Mouse (Mus musculus): ENCODE data around the gene Zfp617.
"Not testable (repeated sequence)": the region's sequence is repeated elsewhere in the genome, so short reads cannot be mapped to it uniquely, and the experiment has no call there.

The Zfp617 gene

DNA sequence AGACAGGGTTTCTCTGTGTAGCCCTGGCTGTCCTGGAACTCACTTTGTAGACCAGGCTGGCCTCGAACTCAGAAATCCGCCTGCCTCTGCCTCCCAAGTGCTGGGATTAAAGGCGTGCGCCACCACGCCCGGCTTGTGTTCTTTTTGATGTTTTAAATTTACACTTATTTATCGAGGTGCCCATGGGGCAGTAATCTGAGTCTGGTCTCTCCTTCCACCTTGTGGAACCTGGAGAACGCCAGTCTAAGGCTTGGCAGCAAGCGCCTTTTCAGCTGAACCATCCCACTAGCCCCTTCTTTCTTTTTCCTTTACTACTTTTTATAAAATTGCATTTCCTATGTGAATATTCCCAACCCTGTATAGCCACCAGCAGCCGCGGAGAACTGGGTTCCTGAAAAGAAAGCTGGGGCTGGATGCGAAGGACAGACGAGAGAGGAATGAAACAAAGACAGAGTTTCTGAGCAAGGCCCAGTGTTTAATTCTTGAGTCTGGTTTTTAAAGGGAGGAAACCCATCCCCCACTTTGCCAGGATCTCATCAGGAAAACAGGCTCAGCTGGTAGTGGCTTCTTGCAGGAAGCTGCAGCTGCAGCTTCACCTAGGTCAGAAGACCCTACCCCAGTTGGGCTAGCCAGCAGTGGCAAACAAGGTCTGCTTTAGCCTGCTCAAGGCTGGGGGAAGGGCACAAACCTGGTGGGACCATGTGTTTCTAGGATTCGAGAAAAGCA, 43.2 kb downstream of the Zfp617 start:
- ATAC-seq (ENCODE audit: insufficient number of reproducible peaks, low FRiP score, low TSS enrichment): no peak

DNA sequence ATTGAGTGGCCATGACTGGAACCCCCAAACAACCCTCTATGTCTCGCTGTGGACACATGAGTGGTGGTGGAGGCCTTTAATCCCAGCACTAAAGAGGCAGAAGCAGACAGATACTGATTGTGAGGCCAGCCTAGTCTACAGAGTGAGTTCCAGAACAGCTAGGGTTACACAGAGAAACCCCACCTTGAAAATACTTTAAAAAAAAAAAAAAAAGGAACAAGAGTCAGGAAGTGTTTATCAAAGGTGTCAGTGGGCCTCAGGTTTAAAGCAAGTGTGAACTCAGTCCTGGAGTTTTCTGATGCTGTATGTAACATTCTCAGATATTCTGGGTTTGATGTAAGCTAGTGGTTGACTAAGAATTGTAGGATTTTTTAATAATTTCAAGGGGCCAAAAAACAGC, 44.1 kb downstream of the Zfp617 start:
- ATAC-seq (ENCODE audit: insufficient number of reproducible peaks, low FRiP score, low TSS enrichment): no peak

DNA sequence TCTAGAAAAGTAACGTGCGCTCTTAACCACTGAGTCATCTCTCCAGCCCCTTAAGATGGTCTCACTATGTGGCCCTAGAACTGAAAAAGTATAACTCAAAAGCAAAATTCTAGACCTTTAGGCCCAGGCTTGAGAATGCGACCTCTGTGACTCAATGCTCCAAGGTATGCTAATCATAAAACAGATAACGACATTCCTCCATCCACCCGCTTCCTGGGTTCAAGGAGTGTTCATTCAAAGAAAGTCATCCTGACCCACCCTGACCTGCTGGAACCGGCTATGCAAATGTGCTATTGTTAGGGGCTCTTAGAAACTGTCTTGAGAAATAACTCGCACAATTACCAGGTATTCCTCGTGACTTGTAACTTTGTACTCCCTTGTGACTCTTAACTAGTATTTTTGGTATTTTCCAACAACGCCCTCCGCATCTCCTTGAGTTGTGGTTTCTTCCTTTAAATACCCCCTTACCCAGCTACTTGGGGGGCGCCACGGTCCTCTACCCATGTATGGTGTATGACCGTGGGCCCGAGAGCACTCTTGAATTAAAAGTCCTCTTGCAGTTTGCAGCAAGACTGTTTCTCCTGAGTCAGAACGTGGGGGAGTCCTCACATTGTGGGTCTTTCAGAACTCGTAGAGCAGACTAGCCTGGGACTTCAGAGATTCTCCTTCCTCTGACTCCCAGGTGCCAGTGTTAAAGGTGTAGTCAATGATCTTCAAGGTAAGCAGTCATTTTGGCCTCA, 44.7 kb downstream of the Zfp617 start:
- ATAC-seq (ENCODE audit: insufficient number of reproducible peaks, low FRiP score, low TSS enrichment): not testable (repeated sequence)

DNA sequence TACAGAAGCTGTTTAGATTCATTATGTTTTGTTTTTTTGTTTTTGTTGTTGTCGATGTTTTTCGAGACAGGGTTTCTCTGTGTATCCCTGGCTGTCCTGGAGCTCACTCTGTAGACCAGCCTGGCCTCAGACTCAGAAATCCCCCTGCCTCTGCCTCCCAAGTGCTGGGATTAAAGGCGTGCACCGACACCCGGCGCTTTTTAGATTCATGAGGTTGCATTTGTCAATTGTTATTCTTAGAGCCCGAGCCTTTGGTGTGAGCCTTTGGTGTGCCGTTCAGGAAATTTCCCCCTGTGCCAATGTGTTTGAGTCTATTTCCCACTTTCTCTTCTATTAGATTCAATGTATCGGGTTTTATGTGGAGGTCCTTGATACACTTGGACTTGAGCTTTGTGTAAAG, 46.2 kb downstream of the Zfp617 start:
- ATAC-seq (ENCODE audit: insufficient number of reproducible peaks, low FRiP score, low TSS enrichment): no peak

DNA sequence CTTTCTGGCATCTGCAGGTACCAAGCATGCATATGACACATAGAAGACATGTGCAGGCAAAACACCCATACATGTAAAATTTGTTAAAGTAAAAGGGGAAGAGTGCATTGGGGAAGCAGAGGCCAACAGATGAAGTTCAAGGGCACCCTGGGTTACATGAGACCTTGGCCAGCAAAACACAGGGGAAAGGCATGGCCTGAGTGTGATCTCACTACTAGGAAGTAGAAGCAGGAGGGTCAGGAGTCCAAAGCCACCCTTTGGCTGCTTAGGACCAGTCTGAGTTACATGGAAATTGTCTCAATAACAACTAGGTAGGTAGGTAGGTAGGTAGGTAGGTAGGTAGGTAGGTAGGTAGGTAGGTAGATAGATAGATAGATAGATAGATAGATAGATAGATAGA, 52.0 kb downstream of the Zfp617 start:
- ATAC-seq (ENCODE audit: insufficient number of reproducible peaks, low FRiP score, low TSS enrichment): no peak

DNA sequence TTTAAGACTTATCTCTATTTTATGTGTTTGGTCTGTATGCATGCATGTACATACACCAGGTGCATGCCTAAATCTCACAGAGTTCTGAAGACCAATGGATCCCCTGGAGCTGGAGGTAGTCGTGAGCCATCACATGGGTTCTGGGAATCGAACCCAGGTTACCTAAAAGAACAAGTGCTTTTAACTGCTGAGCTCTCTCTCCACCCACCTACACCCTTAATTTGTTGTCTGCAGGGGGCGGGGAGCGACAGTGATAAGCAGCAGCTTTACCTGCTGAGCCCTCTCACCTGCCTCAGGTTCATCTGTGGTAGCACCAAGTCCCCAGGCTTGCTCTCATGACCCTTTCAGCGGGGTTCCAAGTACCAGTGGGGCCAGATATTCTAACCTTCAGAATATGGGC, 53.4 kb downstream of the Zfp617 start:
- no peak for ATAC-seq (ENCODE audit: insufficient number of reproducible peaks, low FRiP score, low TSS enrichment)

DNA sequence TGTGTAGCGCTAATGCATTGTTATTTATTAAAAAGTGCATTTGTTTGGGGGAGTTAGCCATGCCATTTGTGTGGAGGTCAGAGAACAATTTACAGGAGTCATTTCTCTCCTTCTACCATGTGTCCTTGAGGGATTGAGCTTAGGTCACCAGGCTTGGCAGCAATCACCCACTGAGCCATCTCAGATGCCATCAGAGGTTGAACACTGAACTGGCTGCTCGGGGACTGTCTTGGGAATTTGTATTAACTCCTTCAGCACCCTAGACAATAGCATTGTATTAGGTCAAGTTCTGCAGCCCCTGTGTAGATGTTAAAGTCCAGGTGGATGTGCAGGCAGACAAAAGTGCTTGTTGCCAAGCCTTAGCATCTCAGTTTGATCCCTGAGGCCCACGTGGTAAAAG, 55.6 kb downstream of the Zfp617 start:
- no peak for ATAC-seq (ENCODE audit: insufficient number of reproducible peaks, low FRiP score, low TSS enrichment)

DNA sequence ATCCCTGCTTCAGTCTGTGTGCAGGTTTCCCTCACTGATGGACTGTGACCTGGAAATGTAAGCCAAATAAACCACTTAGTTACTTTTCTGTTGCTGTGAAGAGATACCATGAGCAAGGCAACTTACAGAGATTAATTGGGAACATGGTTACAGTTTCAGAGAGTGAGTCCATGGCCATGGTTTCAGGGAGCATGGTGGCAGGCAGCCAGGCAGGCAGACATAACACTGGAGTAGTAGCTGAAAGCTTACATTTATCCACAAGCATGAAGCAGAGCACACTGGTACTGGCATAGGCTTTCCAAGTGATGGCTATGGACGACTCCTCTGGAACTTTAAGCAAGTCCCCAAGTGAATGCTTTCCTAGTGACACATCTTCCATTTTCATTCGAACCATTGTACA, 56.7 kb downstream of the Zfp617 start:
- ATAC-seq (ENCODE audit: insufficient number of reproducible peaks, low FRiP score, low TSS enrichment): no peak

DNA sequence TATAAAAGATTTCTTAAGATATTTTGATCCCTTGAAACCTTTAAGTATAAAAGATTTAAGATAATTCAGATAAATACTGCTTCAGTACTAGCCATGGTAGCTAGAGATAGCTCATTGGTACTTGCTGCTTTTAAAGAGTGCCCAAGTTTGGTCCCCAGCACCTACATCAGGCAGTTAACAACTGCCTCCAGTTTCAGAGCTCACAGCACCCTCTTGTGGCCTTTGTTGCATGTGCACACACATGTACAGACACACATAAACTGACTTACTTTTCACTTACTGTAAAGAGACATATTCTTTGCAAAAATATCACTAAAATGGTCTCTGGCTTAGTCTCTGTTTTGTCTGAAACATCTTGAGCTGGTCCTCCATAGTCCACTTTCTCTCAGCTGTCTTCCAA, 58.0 kb downstream of the Zfp617 start:
- ATAC-seq (ENCODE audit: insufficient number of reproducible peaks, low FRiP score, low TSS enrichment): no peak

DNA sequence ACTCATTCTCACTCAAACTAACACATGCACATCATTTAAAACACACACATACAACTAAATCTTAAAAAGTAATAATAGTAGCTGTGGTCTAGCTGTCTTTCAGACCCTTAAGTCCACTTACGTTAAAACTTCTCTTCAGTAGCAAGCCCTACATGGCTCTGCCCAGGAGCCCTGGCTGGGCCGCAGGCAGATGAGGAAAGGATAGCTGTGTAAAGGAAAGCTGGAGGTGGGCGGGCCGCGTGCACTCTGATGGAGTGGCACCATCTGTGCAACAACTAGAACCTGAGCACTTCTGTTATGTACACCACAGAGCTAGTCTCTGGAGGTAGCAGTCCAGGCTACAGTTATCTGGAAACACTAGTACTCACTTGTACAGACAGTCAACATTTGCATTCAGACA, 58.8 kb downstream of the Zfp617 start:
- no peak for ATAC-seq (ENCODE audit: insufficient number of reproducible peaks, low FRiP score, low TSS enrichment)

DNA sequence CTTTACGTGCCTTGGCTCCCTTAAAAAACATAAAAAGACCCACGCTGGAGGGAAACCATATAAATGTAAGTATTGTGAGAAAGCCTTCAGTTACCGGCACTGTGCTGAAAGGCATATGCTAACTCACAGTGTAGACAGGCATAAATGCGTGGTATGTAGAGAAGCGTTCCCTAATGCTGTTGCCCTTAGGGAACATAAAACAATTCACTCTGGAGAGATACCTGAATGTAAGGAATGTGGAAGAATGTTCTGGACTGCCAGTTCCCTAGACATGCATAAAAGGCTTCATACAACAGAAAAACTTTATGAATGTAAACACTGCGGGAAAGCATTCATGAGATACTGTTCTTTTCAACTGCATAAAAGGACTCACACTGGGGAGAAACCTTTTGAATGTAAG, 59.7 kb downstream of the Zfp617 start:
- no peak for ATAC-seq (ENCODE audit: insufficient number of reproducible peaks, low FRiP score, low TSS enrichment)

DNA sequence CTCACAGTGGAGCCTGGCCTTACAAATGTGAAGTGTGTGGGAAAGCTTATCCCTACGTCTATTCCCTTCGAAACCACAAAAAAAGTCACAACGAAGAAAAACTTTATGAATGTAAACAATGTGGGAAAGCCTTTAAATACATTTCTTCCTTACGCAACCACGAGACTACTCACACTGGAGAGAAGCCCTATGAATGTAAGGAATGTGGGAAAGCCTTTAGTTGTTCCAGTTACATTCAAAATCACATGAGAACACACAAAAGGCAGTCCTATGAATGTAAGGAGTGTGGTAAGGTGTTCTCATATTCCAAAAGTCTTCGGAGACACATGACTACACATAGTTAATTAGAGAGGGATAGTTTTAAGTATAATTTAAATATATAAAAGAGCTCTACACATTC, 60.2 kb downstream of the Zfp617 start:
- ATAC-seq (ENCODE audit: insufficient number of reproducible peaks, low FRiP score, low TSS enrichment): no peak

DNA sequence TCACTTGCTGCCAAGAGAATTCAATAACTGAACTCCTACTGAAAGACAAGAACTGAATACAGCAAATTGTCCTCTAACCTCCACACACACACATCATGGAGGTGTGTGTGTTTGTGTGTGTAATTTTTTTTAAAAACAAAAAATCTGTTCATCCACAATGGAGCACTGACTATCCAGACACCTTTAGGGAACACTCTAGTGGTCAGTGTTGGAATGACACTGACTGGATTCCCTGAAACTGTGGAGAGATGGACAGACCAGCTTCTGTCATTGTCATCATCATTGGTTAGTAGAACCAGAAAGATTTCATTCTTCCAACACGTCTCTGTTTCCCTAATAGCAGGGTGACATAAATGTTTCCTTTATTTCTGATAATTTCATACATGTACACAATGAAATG, 63.5 kb downstream of the Zfp617 start:
- ATAC-seq (ENCODE audit: insufficient number of reproducible peaks, low FRiP score, low TSS enrichment): peak; percentile 49; the same call in 1 of the 2 replicates

DNA sequence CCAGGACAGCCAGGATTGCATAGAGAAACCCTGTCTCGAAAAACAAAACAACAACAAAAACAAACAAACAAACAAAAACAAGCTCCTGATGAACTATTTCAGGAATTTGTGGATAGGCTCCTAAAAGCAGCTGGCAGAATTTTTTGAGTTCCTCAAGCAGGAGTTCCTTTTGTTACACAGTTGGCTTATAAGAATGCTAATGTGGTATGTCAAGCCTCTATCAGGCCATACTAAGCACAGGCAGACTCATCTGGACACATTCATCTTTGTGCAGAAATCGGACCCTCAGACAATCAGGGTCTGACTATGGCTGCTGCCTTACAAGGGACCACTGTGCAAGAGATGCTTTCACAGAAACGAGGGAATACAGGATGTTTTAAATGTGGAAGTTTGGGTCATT, 65.8 kb downstream of the Zfp617 start:
- no peak for ATAC-seq (ENCODE audit: insufficient number of reproducible peaks, low FRiP score, low TSS enrichment)

DNA sequence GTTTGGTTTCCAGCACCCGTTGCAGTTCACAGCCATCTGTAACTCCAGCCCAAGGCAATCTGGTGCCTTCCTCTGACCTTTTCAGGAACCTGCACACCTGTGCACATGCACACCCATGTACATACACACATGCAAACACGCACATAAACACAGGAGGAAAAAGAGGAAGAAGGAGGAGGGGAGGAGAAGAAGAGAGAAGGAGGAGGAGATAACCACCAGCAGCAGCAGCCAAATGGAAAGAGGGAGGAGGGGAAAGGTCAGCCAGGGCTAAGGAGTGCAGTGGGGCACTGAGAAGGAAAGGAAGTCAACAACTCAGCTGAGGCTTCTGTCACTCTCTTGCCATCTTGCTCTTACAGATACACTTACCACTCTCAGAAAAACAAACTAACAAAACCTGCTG, 72.6 kb downstream of the Zfp617 start:
- no peak for ATAC-seq (ENCODE audit: insufficient number of reproducible peaks, low FRiP score, low TSS enrichment)

DNA sequence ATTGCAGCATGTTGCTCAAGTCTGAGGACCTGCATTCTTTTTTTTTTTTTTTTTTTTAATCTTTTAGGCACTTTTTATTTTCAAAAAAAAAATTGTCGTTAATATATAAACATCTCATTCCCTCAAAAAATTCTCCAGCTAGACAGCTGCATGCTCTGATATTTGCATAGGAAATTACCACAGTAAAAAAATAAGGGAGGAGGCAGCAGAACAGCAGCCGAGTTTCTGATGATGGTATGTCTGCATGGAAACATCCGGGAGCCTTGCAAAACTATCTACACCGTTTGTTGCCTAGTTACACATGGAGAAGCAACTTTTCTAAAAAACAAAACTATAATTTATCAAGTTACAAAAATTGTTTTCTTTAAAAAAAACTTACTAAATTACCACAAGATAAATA, 73.0 kb downstream of the Zfp617 start:
- no peak for ATAC-seq (ENCODE audit: insufficient number of reproducible peaks, low FRiP score, low TSS enrichment)
